ENCODE assay signal across 10 mouse cellular contexts in the genomic region with DNA sequence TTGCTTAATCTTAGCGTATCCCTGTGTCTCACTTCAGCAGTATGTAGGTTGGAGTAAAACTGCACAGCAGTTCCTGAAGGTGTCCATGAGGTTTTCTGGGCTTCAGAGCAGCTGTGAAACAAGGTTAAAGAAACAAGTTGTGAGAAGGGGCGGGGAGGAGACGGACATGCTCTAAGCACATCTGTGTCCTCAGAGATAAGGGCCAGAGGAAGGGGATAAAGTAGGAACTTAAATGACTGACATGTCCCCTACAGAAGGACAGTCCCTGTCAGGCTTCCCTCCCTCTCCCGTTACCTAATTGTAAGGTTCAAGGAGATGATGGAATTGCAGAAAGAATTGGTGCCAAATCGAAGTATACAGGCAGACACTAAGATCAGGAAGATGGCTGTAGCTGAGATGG. TPM values are rescaled to one million over a fixed set of nuclear protein-coding genes. Genes with fewer than 3 reads are reported as not detected.
DNase-seq lines count a peak whose midpoint lies in the region; ATAC-seq and TF ChIP-seq lines count a peak whose summit lies in the region.
"Had no signal": no experiment of that assay in that cellular context is flagged by ENCODE, and none has a peak within 500 bp of the region (broad histone marks: within the 10 kb centered on the region; RNA-seq: fewer than 3 reads in every experiment).

No protein-coding gene starts in this region.

- peak overlapping the region; percentile 98 for H3K27ac ChIP-seq in heart, embryonic 13.5 days (replicated peaks)
- H3K27ac ChIP-seq in MEL (ENCODE audit: control insufficient read depth, low read depth, low read length) = peak overlapping the region; percentile 95
- 0 out of 2 replicates have a peak overlapping the region, but pooled peaks have one; percentile 99 for H3K27ac ChIP-seq in hindbrain, embryonic 12.5 days
- H3K27ac ChIP-seq in macrophage = no peak overlapping the region

- TF ChIP-seq CTCF in MEL (IDR thresholded peaks at IDR 0.05 in 2 of 3, conservative IDR thresholded peaks at IDR 0.05 in 1 of 3; ENCODE audit: control insufficient read depth in 1 of 3, insufficient read depth in 1 of 3, low read depth in 2 of 3, low read length in 3 of 3, poor library complexity in 1 of 3, severe bottlenecking in 1 of 3) = no peak

- peak overlapping the region; percentile 83 for H3K4me3 ChIP-seq in heart, embryonic 13.5 days
- H3K4me3 ChIP-seq in MEL (ENCODE audit: control insufficient read depth in 1 of 2, insufficient read depth in 1 of 2, low read depth in 2 of 2, low read length in 2 of 2) (peak overlapping the region; percentile 73 to 84), macrophage (ENCODE audit: inconsistent target) (peak overlapping the region; percentile 51; the same call in 1 of the 2 replicates)
- H3K4me3 ChIP-seq in hindbrain, embryonic 12.5 days = peak overlapping the region; percentile 75

- DNase-seq in heart, adult 8-10 months (ENCODE audit: low spot score) = no peak
- peak; percentile 85 for DNase-seq in MEL (ENCODE audit: low read depth, low spot score)
- no peak for DNase-seq in urinary bladder, postnatal 36 days (ENCODE audit: low spot score in 2 of 2)
- DNase-seq in adrenal gland, adult 18-20 months (ENCODE audit: low spot score in 2 of 2) = no peak
- no peak for DNase-seq in Muller cell, postnatal 12 days (ENCODE audit: inconsistent ontology term)
- DNase-seq: cerebellum, postnatal 10 days; right cerebral cortex, postnatal 25 days had no signal

- H3K4me1 ChIP-seq in heart, embryonic 13.5 days = peaks cover 38% of the 10 kb centered on the region
- peaks cover 0 to 14% of the 10 kb centered on the region in 2 experiments; a peak in 2 of 4 replicates for H3K4me1 ChIP-seq in MEL (ENCODE audit: control insufficient read depth in 1 of 2, insufficient read depth in 2 of 2, low read length in 2 of 2)
- H3K4me1 ChIP-seq in hindbrain, embryonic 12.5 days = peaks cover 32% of the 10 kb centered on the region

- peak overlapping the region; percentile 92 for H3K4me2 ChIP-seq in heart, embryonic 13.5 days
- peak overlapping the region; percentile 98 for H3K4me2 ChIP-seq in hindbrain, embryonic 12.5 days (replicated peaks)

- H3K79me2 ChIP-seq in MEL (ENCODE audit: control insufficient read depth, insufficient read depth, low read length, poor library complexity) (peaks cover 21% of the 10 kb centered on the region), macrophage (ENCODE audit: inconsistent target) (peaks cover 46% of the 10 kb centered on the region)

- H3K9ac ChIP-seq in heart, embryonic 13.5 days = peak overlapping the region; percentile 93
- H3K9ac ChIP-seq in MEL (ENCODE audit: control insufficient read depth, low read depth, low read length, poor library complexity, severe bottlenecking) = peak overlapping the region; percentile 99
- no peak overlapping the region for H3K9ac ChIP-seq in hindbrain, embryonic 12.5 days

- TF ChIP-seq RAD21 in MEL (IDR thresholded peaks at IDR 0.05; ENCODE audit: low read depth, low read length) = no peak

- ATAC-seq in heart, embryonic 13.5 days (ENCODE audit: extremely low read depth, insufficient number of reproducible peaks, low FRiP score, low TSS enrichment) = no peak
- ATAC-seq in hindbrain, embryonic 12.5 days (ENCODE audit: low FRiP score) = no peak

- no peaks in the 10 kb centered on the region for H3K27me3 ChIP-seq in heart, embryonic 13.5 days (replicated peaks)
- H3K27me3 ChIP-seq in MEL (ENCODE audit: control insufficient read depth in 1 of 2, insufficient read depth in 2 of 2, low read length in 2 of 2) = no peaks in the 10 kb centered on the region
- H3K27me3 ChIP-seq in hindbrain, embryonic 12.5 days = no peaks in the 10 kb centered on the region

- no peaks in the 10 kb centered on the region for H3K9me3 ChIP-seq in heart, embryonic 13.5 days
- no peaks in the 10 kb centered on the region for H3K9me3 ChIP-seq in MEL (replicated peaks; ENCODE audit: insufficient read depth, low read length)
- H3K9me3 ChIP-seq in hindbrain, embryonic 12.5 days (replicated peaks) = no peaks in the 10 kb centered on the region

- WGBS in heart, embryonic 13.5 days = 56% methylated on average over 5 of the region's 5 CpGs
- WGBS in hindbrain, embryonic 12.5 days = 82% methylated on average over 5 of the region's 5 CpGs
- WGBS in macrophage (ENCODE audit: missing documents) = 69% methylated on average over 5 of the region's 5 CpGs

- TF ChIP-seq POLR2A in MEL (IDR thresholded peaks at IDR 0.05; ENCODE audit: control insufficient read depth in 1 of 2, insufficient read depth in 1 of 2, low read depth in 1 of 2, low read length in 2 of 2, poor library complexity in 1 of 2) = peak in 1 of 2 experiments; percentile 51; a peak in 2 of 4 replicates

- TF ChIP-seq EP300 in MEL (IDR thresholded peaks at IDR 0.05; ENCODE audit: low read depth in 1 of 2, low read length in 2 of 2) = peak; percentile 53 to 61; a peak in 3 of 4 replicates

- peaks cover 67% of the 10 kb centered on the region for H3K36me3 ChIP-seq in heart, embryonic 13.5 days
- H3K36me3 ChIP-seq in MEL (ENCODE audit: control insufficient read depth in 1 of 2, insufficient read depth in 2 of 2, low read length in 2 of 2) (peaks cover 14 to 19% of the 10 kb centered on the region in 2 experiments), macrophage (ENCODE audit: inconsistent target) (peaks cover 23% of the 10 kb centered on the region)
- H3K36me3 ChIP-seq in hindbrain, embryonic 12.5 days = peaks cover 36% of the 10 kb centered on the region

RNA-seq across cellular contexts. Expression of a gene that starts 1.3 kb away (rescaled TPM):
- 54.5 and 60.7 TPM in 2 replicates for polyA plus RNA-seq in heart, embryonic 13.5 days (2015; fragmentation: Nextera tagmentation; extraction: Ambion mirVana)
- total RNA-seq in heart, adult 8-10 months (2022) = 10 to 100 TPM; 18.2 to 21.5 (median 19.5) TPM
- 49.2 and 60.0 TPM in 2 replicates for total RNA-seq in MEL (2012; rRNA removed)
- polyA plus RNA-seq in MEL (2012; ENCODE audit: insufficient read depth in 1 of 2, insufficient read length in 2 of 2, low read depth in 1 of 2, low replicate concordance in 2 of 2, missing spikeins in 1 of 2) = 100 to 1,000 TPM in 1 of 2 experiments, not detected in 1; 101 TPM
- polyA plus RNA-seq in hindbrain, embryonic 12.5 days (2016; fragmentation: Nextera tagmentation; extraction: Ambion mirVana) = 36.9 and 39.7 TPM in 2 replicates
- 10 to 100 TPM in 15 of 26 experiments, 1 to 10 TPM in 11; 3.2 to 23.5 (median 12.1) TPM for total RNA-seq in macrophage (2018; cell fraction: chromatin; rRNA removed)
- total RNA-seq in macrophage (2018; cell fraction: cytosol; rRNA removed) = 100 to 1,000 TPM in 2 of 26 experiments, 10 to 100 TPM in 24; 58.3 to 105 (median 84.5) TPM
- total RNA-seq in macrophage (2018; cell fraction: nucleus; rRNA removed) = 10 to 100 TPM in 25 of 26 experiments, 1 to 10 TPM in 1; 8.6 to 64.0 (median 37.8) TPM
- polyA plus RNA-seq in macrophage (2018) = 70.7 to 93.4 TPM (median 87.5 TPM) in 3 replicates
- total RNA-seq in adrenal gland, adult 18-20 months (2021) = 10 to 100 TPM; 41.4 to 51.7 TPM

RNA-seq across cellular contexts. Expression of a gene that starts 2.2 kb away (rescaled TPM):
- 154 and 167 TPM in 2 replicates for polyA plus RNA-seq in heart, embryonic 13.5 days (2015; fragmentation: Nextera tagmentation; extraction: Ambion mirVana)
- 100 to 1,000 TPM; 111 to 137 (median 125) TPM for total RNA-seq in heart, adult 8-10 months (2022)
- total RNA-seq in MEL (2012; rRNA removed) = 7.5 and 7.8 TPM in 2 replicates
- polyA plus RNA-seq in MEL (2012; ENCODE audit: insufficient read depth in 1 of 2, insufficient read length in 2 of 2, low read depth in 1 of 2, low replicate concordance in 2 of 2, missing spikeins in 1 of 2) (10 to 100 TPM in 1 of 2 experiments, not detected in 1; 23.2 TPM), macrophage (2018) (14.9 to 33.7 TPM (median 26.6 TPM) in 3 replicates)
- 189 and 213 TPM in 2 replicates for polyA plus RNA-seq in hindbrain, embryonic 12.5 days (2016; fragmentation: Nextera tagmentation; extraction: Ambion mirVana)
- total RNA-seq in macrophage (2018; cell fraction: chromatin; rRNA removed) = 10 to 100 TPM in 24 of 26 experiments, 1 to 10 TPM in 2; 5.7 to 29.3 (median 15.9) TPM
- total RNA-seq in macrophage (2018; cell fraction: cytosol; rRNA removed) = 10 to 100 TPM; 22.3 to 39.5 (median 32.9) TPM
- 10 to 100 TPM; 16.5 to 42.0 (median 25.1) TPM for total RNA-seq in macrophage (2018; cell fraction: nucleus; rRNA removed)
- 100 to 1,000 TPM; 114 to 116 TPM for total RNA-seq in adrenal gland, adult 18-20 months (2021)

RNA-seq across cellular contexts. Expression of a gene that starts 13.2 kb away (rescaled TPM):
- polyA plus RNA-seq in heart, embryonic 13.5 days (2015; fragmentation: Nextera tagmentation; extraction: Ambion mirVana) = 18.2 and 19.6 TPM in 2 replicates
- 1 to 10 TPM; 5.4 to 9.0 (median 7.7) TPM for total RNA-seq in heart, adult 8-10 months (2022)
- total RNA-seq in MEL (2012; rRNA removed) = 15.3 and 18.3 TPM in 2 replicates
- polyA plus RNA-seq in MEL (2012; ENCODE audit: insufficient read depth in 1 of 2, insufficient read length in 2 of 2, low read depth in 1 of 2, low replicate concordance in 2 of 2, missing spikeins in 1 of 2) = 10 to 100 TPM in 1 of 2 experiments, not detected in 1; 25.5 TPM
- 31.8 and 32.4 TPM in 2 replicates for polyA plus RNA-seq in hindbrain, embryonic 12.5 days (2016; fragmentation: Nextera tagmentation; extraction: Ambion mirVana)
- total RNA-seq in macrophage (2018; cell fraction: chromatin; rRNA removed) = 10 to 100 TPM; 19.4 to 71.5 (median 42.4) TPM
- 10 to 100 TPM; 12.3 to 19.2 (median 15.6) TPM for total RNA-seq in macrophage (2018; cell fraction: cytosol; rRNA removed)
- 10 to 100 TPM; 10.4 to 47.8 (median 26.1) TPM for total RNA-seq in macrophage (2018; cell fraction: nucleus; rRNA removed)
- polyA plus RNA-seq in macrophage (2018) = 11.3 to 16.9 TPM (median 15.6 TPM) in 3 replicates
- 10 to 100 TPM; 11.3 to 12.2 TPM for total RNA-seq in adrenal gland, adult 18-20 months (2021)

RNA-seq across cellular contexts. Expression of a gene that starts 16.1 kb away (rescaled TPM):
- 123 and 124 TPM in 2 replicates for polyA plus RNA-seq in heart, embryonic 13.5 days (2015; fragmentation: Nextera tagmentation; extraction: Ambion mirVana)
- 10 to 100 TPM; 30.3 to 42.0 (median 33.7) TPM for total RNA-seq in heart, adult 8-10 months (2022)
- 107 and 122 TPM in 2 replicates for total RNA-seq in MEL (2012; rRNA removed)
- polyA plus RNA-seq in MEL (2012; ENCODE audit: insufficient read depth in 1 of 2, insufficient read length in 2 of 2, low read depth in 1 of 2, low replicate concordance in 2 of 2, missing spikeins in 1 of 2) = 100 to 1,000 TPM; 231 to 296 TPM
- polyA plus RNA-seq in hindbrain, embryonic 12.5 days (2016; fragmentation: Nextera tagmentation; extraction: Ambion mirVana) = 190 and 196 TPM in 2 replicates
- total RNA-seq in macrophage (2018; cell fraction: chromatin; rRNA removed) = 1,000 to 10,000 TPM in 4 of 26 experiments, 100 to 1,000 TPM in 22; 486 to 1,281 (median 796) TPM
- 10 to 100 TPM; 49.8 to 90.5 (median 68.6) TPM for total RNA-seq in macrophage (2018; cell fraction: cytosol; rRNA removed)
- 1,000 to 10,000 TPM in 2 of 26 experiments, 100 to 1,000 TPM in 24; 352 to 1,871 (median 566) TPM for total RNA-seq in macrophage (2018; cell fraction: nucleus; rRNA removed)
- 68.7 to 115 TPM (median 96.9 TPM) in 3 replicates for polyA plus RNA-seq in macrophage (2018)
- 100 to 1,000 TPM; 127 to 144 TPM for total RNA-seq in adrenal gland, adult 18-20 months (2021)

RNA-seq across cellular contexts. Expression of a gene that starts 25.4 kb away (rescaled TPM):
- polyA plus RNA-seq in heart, embryonic 13.5 days (2015; fragmentation: Nextera tagmentation; extraction: Ambion mirVana) = 129 and 143 TPM in 2 replicates
- 10 to 100 TPM; 52.1 to 60.7 (median 55.4) TPM for total RNA-seq in heart, adult 8-10 months (2022)
- 165 and 188 TPM in 2 replicates for total RNA-seq in MEL (2012; rRNA removed)
- polyA plus RNA-seq in MEL (2012; ENCODE audit: insufficient read depth in 1 of 2, insufficient read length in 2 of 2, low read depth in 1 of 2, low replicate concordance in 2 of 2, missing spikeins in 1 of 2) = 100 to 1,000 TPM in 1 of 2 experiments, not detected in 1; 181 TPM
- polyA plus RNA-seq in hindbrain, embryonic 12.5 days (2016; fragmentation: Nextera tagmentation; extraction: Ambion mirVana) = 146 and 149 TPM in 2 replicates
- total RNA-seq in macrophage (2018; cell fraction: chromatin; rRNA removed) = 10 to 100 TPM in 20 of 26 experiments, 1 to 10 TPM in 6; 1.6 to 68.0 (median 21.8) TPM
- total RNA-seq in macrophage (2018; cell fraction: cytosol; rRNA removed) = 100 to 1,000 TPM in 12 of 26 experiments, 10 to 100 TPM in 14; 78.4 to 148 (median 97.9) TPM
- 10 to 100 TPM; 18.2 to 67.1 (median 36.1) TPM for total RNA-seq in macrophage (2018; cell fraction: nucleus; rRNA removed)
- polyA plus RNA-seq in macrophage (2018) = 87.6 to 127 TPM (median 98.0 TPM) in 3 replicates
- total RNA-seq in adrenal gland, adult 18-20 months (2021) = 10 to 100 TPM; 81.3 to 97.9 TPM
